Mouse (Mus musculus) kidney, postnatal 4 days (tissue): ENCODE results near the gene Ppif.

Experiments
- DNase-seq, 2 experiments: peaks; one replicate each; pipeline ENCODE4 v3.0.0; 2021; ENCODE audit warnings: mixed read lengths in 2 of 2

Ppif gene

DNA sequence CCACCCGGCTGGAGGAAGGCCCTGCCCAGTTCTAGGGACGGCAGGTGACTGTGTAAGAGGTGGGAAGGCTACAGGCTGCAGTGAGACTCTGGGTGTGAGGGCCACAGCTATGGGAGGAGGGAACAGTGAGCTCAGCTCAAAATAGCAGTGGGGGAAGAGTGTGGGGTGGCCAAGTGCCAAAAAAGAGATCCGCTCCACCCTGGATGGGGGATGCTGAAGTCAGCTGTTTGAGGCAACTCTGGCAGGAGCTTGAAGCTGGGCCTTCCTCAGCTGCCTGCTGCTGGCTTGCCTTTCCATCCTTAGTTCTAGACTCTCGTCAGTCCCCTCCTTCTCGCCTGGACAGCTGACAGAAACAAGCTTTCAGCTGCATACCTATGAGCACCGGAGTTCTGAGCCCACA is 42.6 kb downstream of the Ppif start:
- peak; percentile 66 to 74 for DNase-seq

DNA sequence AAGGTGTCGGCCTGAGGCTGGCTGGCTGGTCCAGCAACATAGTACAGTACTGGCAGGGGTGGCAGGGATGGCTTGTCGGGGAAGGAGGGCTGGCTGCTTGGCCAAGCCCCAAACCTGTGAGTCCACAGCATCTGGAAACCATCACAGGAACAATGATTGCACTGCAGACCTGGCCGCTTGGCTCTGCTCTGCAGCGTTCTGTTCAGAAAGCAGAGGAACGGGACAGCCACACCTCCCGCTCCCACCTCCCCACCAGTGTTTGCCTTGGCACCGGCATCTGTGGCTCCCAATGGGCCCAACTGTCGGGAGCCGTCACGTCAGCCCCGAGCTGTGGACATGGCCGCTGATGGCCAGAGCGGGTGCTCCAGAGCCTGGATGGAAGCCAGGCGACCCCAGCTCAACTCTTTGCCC is 44.6 kb downstream of the Ppif start:
- DNase-seq, result peak; percentile 70 to 74

DNA sequence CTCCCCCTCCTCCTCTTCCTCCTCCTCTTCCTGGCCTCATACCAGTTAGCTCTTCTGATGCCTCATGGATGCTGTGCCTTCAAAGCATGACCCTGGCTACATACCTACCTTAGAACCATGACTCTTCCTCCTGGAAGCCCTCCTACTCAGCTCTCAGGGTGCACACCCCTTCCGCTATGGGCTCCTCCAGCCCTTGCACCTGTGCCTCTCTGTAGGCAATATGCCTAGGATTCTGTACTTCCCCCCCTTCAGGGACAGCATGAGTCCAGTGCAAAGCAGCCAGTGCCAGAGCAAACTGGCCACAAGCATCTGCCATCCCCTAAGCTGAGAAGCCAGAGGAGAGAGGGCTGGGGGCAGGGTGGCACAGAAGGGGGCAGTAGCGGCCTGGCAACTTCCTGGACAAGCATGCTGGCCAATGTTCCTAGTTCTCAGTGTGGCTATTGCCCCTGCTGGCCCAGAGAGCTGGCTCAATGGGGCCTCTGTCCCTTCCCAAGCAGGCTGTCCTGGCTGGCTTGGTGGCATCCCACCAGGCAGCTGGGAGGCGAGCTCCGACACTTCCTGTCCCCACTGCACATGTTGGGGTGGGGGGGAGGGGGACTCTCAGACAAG is 46.1 kb downstream of the Ppif start:
- DNase-seq, result no peak

DNA sequence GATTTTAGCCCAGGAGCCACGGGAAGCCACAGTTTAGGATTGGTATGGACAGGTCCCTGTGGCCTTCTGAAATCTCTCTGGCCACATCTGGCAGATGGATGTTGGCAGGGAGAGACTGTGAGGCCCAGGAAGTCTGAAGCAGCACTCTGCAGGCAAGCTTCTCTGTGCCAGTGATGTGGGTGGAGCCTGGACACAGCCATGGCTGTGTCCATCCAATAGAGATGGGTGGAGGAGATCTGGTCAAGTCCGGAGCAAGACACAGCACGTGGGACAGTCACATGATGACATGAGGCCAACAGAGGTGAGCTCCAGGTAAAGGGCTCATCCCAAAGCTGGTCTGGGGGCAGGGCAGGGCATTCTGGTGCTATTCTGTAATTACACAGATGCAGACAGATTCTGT is 47.3 kb downstream of the Ppif start:
- DNase-seq, result no peak

DNA sequence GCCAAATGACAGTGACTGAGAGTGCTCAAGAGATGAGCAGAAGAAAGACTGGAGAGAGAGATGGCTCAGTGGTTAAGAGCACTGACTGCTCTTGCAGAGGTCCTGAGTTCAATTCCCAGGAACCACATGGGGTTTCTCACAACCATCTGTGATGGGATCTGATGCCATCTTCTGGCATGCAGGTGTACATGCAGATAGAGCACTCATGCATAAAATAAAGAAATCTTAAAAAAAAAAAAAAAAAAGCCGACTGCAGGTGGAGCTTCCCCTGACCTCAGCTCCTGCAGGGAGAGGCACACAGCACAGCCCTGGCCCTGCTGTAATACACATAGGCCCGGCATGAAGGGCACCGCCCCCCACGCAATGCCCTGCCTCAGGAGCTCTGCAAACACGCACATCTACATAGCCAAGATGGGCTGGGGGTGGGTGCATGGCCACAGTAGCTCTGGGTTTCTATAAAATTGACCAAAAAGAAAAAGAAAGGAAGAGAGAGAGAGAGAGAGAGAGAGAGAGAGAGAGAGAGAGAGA is 48.0 kb downstream of the Ppif start:
- DNase-seq, result no peak

DNA sequence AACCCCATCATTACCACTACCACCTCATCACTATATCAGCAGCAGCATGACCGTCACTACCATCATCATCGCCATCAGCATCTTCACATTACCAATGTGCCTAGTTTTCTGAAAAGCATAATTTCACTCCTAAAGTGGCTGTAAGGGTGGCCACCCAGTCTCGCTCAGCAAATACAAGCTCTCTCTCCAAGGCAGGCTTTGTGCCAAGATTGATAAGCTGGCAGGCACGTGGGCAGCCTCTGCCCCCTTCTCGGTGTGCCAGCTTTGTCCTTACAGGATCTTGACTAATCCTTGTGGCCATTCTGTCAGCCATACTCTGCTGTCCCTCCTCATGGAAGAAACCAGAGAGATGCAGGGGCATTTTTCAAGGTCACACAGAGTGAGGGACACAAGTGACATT is 49.0 kb downstream of the Ppif start:
- no peak for DNase-seq

DNA sequence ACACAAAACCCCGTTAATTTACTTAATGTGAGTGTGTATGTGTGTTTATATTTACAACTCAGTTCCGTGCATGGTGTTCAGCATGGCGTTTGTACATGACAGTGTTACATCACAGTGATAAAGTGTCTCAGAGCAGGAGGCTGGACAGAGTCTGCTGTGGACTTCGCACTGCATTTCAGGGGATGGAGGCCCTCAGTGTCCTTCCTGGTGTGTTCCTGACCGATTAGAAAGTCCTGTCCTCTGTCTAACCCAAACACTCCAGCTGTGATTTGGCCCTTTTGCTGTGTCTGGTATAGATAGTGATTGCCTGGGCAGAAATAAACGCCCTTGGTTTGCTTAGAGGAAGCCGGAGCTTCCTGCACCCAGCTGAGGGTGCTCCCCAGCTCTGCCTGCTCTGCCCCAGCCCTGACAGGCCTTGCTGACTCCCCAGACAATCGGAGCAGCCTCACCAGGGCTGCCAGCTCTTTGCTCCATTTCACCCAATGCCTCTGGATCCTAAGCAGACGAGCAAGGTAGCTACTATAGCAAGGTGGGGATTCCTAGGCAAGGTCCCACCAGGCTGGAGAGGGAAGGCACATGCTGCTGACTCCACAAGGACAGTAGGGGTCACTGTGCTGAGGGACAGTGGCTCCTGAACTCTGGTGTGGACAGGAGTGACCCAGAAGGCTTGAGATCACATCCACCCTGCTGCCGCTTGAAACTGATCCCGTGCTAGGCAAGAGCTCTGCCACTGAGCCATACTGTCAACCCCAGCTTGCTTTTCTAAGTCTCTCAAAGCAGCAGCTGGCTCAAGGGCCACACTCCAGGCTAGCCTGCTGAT is 51.6 kb downstream of the Ppif start:
- no peak for DNase-seq

DNA sequence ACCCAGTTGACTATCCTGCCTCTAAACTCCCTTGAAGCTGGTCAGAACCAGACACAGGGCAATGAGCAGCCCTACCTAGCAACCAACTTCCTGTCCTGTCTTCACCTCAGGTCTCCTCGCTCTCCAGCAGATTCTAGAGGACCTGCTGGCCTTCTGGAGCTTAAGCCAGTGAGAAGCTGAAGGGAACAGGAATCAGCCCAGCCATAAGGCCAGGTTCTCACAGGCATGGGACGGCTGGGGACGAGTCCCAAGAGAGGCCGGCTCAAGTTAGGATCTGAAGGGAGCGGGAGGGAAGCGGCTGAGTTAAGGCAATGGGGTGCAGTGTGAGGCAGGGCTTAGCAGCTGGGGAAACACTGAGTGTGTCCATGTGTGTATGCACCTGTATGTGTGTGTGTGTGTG is 52.4 kb downstream of the Ppif start:
- DNase-seq, result no peak

DNA sequence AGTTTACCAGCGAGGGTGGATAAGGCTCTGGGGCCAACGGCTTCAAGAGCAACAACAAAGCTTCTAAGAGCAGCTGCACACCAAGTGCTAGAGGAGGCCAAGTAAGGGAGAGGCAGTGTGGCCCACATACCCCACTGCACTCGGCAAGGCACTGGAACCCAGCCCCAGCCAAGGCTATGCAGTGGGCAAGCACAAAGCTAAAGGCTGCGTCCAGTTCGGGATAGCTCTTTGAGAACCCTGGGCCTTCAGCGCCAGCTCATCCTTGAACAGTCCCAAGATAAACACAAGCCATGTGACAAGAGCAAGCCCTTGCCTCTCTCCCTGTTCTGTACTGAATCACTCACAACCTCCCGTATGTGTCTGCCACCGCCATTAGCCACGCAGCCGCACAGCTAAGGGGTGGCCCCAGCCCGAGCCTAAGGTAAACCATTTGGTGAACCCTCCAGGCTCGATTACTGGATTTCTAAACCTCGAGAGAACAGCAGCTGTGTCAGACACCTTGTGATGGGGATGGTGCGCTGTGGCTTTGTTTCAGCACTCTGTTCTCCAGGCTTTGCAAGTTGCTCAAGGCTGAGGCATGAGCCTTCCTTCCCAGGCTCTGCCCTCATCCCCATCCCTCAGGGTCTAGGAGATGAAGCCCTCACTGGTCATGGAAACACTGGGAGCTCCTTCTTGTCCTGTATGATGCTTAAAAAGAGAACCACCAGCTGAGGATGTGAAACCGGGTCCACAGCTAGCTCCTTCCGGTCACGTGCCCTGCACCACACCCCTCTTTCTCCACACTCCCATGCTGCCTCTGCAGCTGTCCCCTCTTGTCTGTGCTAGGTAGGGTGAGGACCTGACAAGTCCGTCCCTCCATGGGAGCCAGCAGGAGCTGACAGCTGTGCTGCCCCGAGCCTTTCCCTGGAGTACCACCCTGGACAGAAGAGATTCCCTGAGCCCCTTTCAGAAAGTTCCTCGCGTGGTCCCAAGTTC is 53.3 kb downstream of the Ppif start:
- no peak for DNase-seq

DNA sequence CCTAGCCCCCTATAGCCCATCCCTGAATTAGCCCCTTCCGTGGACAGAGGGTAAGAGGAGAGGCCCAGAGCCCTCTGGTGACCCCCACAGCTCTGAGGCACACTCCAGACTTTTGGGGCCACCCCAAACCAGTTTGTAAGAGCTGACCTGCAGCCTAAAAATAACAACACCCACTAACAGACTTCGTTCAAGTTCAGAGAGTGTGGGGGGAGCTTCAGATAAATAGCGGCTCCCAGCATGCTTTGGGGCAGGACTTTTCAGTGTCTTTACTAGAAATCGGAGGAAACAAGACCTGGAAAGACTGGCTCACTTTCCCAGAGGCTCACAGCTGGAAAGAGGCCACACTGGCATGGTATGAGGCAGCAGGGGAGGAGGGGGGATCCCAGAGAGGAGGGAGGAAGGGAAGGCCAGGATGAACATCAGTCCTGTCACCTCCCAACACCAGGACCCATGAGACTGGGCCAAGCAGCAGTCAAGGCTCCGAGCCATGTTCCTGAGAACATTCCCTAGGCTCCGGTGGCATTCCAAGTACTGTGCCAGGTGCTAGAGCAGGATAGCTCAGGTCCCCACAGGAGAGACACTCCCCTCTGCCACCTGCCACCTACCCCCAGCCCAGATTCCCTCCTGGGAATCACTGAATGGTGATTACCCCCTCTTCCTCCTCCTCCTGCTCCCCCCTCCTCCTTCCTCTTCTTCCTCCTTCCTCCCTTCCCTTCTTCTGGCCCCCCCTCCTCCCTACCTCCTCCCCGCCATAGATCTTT is 54.2 kb downstream of the Ppif start:
- no peak for DNase-seq

DNA sequence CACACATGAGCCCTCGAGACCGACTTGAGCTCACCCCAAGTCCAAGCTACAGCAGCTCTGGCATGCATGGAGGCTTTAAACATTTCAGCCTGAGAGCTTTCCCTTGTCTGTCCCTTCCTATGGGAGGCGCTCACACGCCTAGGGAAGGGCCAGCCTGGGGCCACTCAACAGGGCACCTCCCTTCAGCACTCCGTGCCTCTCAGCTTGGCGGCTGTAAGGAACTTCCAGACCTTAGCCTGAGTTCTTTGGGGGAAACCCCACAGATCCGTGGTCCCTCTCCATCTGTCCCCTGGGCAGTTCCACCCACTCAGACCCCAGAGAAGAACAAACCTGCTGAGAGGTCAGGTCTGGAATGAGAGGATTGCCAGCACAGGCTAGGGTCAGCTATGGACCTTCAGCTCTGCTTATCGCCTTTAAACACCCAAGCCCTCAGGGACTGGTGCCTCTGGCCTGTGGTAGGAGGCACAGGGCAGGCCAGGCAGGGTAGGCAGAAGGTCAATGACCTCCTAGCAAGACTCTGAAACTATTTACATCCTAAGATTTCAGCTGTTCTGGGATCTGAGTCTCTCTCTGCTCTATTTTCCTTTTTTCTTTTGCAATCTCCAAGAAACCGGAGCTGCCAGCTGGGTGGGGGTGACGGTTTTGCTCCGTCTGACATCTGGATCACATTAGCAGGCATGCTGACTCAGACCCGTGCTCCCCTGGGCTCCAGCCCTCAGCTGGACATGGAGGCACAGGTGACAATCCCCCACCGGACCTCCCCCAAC is 55.4 kb downstream of the Ppif start:
- DNase-seq, result no peak
